Mouse (Mus musculus): ENCODE data around the gene Lrmda.

DNA sequence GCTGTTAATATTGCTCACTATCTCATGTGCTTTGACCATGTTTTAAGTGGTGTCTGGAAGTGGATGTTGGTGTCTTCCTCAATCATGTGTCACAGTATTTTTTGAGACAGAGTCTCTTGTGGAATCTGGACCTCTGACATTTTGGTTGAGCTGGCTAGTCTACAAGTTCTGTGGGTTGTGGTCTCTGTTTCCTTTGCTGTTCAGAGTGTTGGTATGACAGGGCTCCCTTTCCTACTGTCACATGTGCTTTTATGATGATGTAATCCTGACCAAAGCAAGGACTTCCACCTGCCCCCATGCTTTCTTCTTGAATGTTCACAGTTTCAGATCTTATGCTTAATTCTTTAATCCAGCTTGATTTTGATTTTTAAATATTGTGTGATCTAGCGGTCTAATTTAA, 879.8 kb downstream of the Lrmda start:
- TF ChIP-seq EP300 (IDR thresholded peaks at IDR 0.05; ENCODE audit: insufficient read depth, low read depth, low read length) (no peak), POLR2A (IDR thresholded peaks at IDR 0.05; ENCODE audit: insufficient read depth, low read depth, low read length) (no peak)

Measured in heart, adult 2 months (tissue).